Mouse (Mus musculus): Measurements from ENCODE around the gene Zfp213.

GRCm38 (mm10) chr17:23550188-23550791 lies 13.7 kb downstream of the Zfp213 start:
- no peak for TF ChIP-seq CTCF (IDR thresholded peaks at IDR 0.05; ENCODE audit: low read depth)
- TF ChIP-seq EP300 (optimal IDR thresholded peaks at IDR 0.05): no peak
